Mouse (Mus musculus) splenic B cell, adult 2 months (primary cell): ENCODE measurements around the gene Eif4a2.

Source experiments
- DNase-seq: peaks from one replicate; pipeline ENCODE4 v3.0.0-alpha.2; 2011; ENCODE audit warnings: low read depth, low spot score
- H3K27me3 ChIP-seq: 2 replicates; pipeline ENCODE4 v1.6.1; 2012; ENCODE audit warnings: mild to moderate bottlenecking, low read length, moderate library complexity, mixed read lengths; ENCODE audit not compliant: control insufficient read depth, poor library complexity, insufficient read depth, severe bottlenecking
- H3K36me3 ChIP-seq: 2 replicates; pipeline ENCODE4 v1.6.1; 2012; ENCODE audit warnings: mild to moderate bottlenecking, low read length, moderate library complexity, mixed read lengths; ENCODE audit not compliant: control insufficient read depth, poor library complexity, insufficient read depth, severe bottlenecking

Gene Eif4a2

GRCm38 (mm10) chr16:23114339-23115171 is 7.3 kb downstream of the Eif4a2 start:
- peaks cover 33% of the 10 kb centered on the region for H3K36me3 ChIP-seq
- no peak for DNase-seq
- no peaks in the 10 kb centered on the region for H3K27me3 ChIP-seq

- peaks cover 27% of the 10 kb centered on the region for H3K36me3 ChIP-seq
- no peak for DNase-seq
- H3K27me3 ChIP-seq = no peaks in the 10 kb centered on the region
Observed at GRCm38 (mm10) chr16:23115486-23115885, 8.2 kb downstream of the Eif4a2 start.

GRCm38 (mm10) chr16:23117173-23117572 is 9.9 kb downstream of the Eif4a2 start:
- H3K36me3 ChIP-seq = peaks cover 19% of the 10 kb centered on the region
- no peak for DNase-seq
- H3K27me3 ChIP-seq = no peaks in the 10 kb centered on the region

- Histone ChIP-seq H3K27me3 (no peaks in the 10 kb centered on the region), H3K36me3 (peaks cover 1% of the 10 kb centered on the region; the same call in 1 of the 2 replicates)
- DNase-seq = no peak
Observed at GRCm38 (mm10) chr16:23122446-23122845, 15.2 kb downstream of the Eif4a2 start.

GRCm38 (mm10) chr16:23123104-23123503 is 15.9 kb downstream of the Eif4a2 start:
- DNase-seq = no peak
- H3K27me3 ChIP-seq = no peaks in the 10 kb centered on the region
- no peaks in the 10 kb centered on the region; the same call in 1 of the 2 replicates for H3K36me3 ChIP-seq

- H3K27me3 ChIP-seq = no peaks in the 10 kb centered on the region
- no peaks in the 10 kb centered on the region; the same call in 1 of the 2 replicates for H3K36me3 ChIP-seq
- no peak for DNase-seq
Observed at GRCm38 (mm10) chr16:23124398-23124797, 17.2 kb downstream of the Eif4a2 start.

- DNase-seq = no peak
- H3K36me3 ChIP-seq = no peaks in the 10 kb centered on the region; the same call in 1 of the 2 replicates
Observed at GRCm38 (mm10) chr16:23127311-23127672, 20.0 kb downstream of the Eif4a2 start.

GRCm38 (mm10) chr16:23127673-23128375 is 20.6 kb downstream of the Eif4a2 start, which contains the start of gene Rfc4:
Gene Rfc4, minus strand, starts transcription at chr16:23127737.
- peak; percentile 92 for DNase-seq
- no peaks in the 10 kb centered on the region for H3K27me3 ChIP-seq
- H3K36me3 ChIP-seq = no peaks in the 10 kb centered on the region; the same call in 1 of the 2 replicates

More at GRCm38 (mm10) chr16:23127311-23127672, 20.0 kb downstream of the Eif4a2 start:
- H3K27me3 ChIP-seq = no peaks in the 10 kb centered on the region

GRCm38 (mm10) chr16:23130303-23130702 is 23.1 kb downstream of the Eif4a2 start:
- no peaks in the 10 kb centered on the region for H3K27me3 ChIP-seq
- no peaks in the 10 kb centered on the region for H3K36me3 ChIP-seq
- no peak for DNase-seq

GRCm38 (mm10) chr16:23132336-23132735 is 25.1 kb downstream of the Eif4a2 start:
- Histone ChIP-seq H3K27me3 (no peaks in the 10 kb centered on the region), H3K36me3 (no peaks in the 10 kb centered on the region)
- DNase-seq = no peak

- H3K36me3 ChIP-seq = no peaks in the 10 kb centered on the region
- DNase-seq = peak; percentile 77
- H3K27me3 ChIP-seq = no peaks in the 10 kb centered on the region
Observed at GRCm38 (mm10) chr16:23135421-23136149, 28.3 kb downstream of the Eif4a2 start.

- DNase-seq = no peak
- Histone ChIP-seq H3K27me3 (no peaks in the 10 kb centered on the region), H3K36me3 (no peaks in the 10 kb centered on the region)
Observed at GRCm38 (mm10) chr16:23136406-23136970, 29.2 kb downstream of the Eif4a2 start.

GRCm38 (mm10) chr16:23140911-23141310 is 33.7 kb downstream of the Eif4a2 start:
- H3K27me3 ChIP-seq = no peaks in the 10 kb centered on the region
- no peaks in the 10 kb centered on the region for H3K36me3 ChIP-seq
- peak; percentile 77 for DNase-seq

GRCm38 (mm10) chr16:23144326-23144725 is 37.1 kb downstream of the Eif4a2 start:
- Histone ChIP-seq H3K27me3 (no peaks in the 10 kb centered on the region), H3K36me3 (no peaks in the 10 kb centered on the region)
- peak; percentile 76 for DNase-seq
